Mouse (Mus musculus) lung, postnatal 0 days (tissue): Measurements from ENCODE around the gene Lysmd2. TPM values are rescaled to one million over a fixed set of nuclear protein-coding genes. Genes with fewer than 3 reads are reported as not detected.
A peak's percentile ranks its signal among the peaks of the same experiment; 100 is the strongest.

Experiments used
- ATAC-seq: fragments of 200-750 bp; cut with Nextera tagmentation; 2 replicates; pipeline ENCODE4 v1.8.0; 2017; ENCODE audit warnings: moderate library complexity
- DNase-seq: peaks from one replicate; pipeline ENCODE4 v3.0.0-alpha.2; 2016; ENCODE audit warnings: low spot score
- H3K27ac ChIP-seq: fragments of 300-500 bp; sonication (generic); 2 replicates; pipeline ENCODE4 v1.5.1; 2014; ENCODE audit warnings: antibody characterized with exemption, mild to moderate bottlenecking, low read length, mixed read lengths
- H3K27me3 ChIP-seq: fragments of 300-500 bp; sonication (generic); replicated peaks from 2 replicates; pipeline ENCODE4 v1.6.1; 2014; ENCODE audit warnings: low read length, mixed read lengths; ENCODE audit not compliant: insufficient read depth
- H3K36me3 ChIP-seq: fragments of 300-500 bp; sonication (generic); 2 replicates; pipeline ENCODE4 v1.6.1; 2014; ENCODE audit warnings: low read length, mixed read lengths; ENCODE audit not compliant: insufficient read depth
- H3K4me1 ChIP-seq: fragments of 300-500 bp; sonication (generic); 2 replicates; pipeline ENCODE4 v1.6.1; 2014; ENCODE audit warnings: antibody characterized with exemption, low read depth, low read length, mixed read lengths; ENCODE audit not compliant: insufficient read depth
- H3K4me2 ChIP-seq: fragments of 300-500 bp; sonication (generic); replicated peaks from 2 replicates; pipeline ENCODE4 v1.6.1; 2014; ENCODE audit warnings: low read depth, mild to moderate bottlenecking, low read length, moderate library complexity, mixed read lengths
- H3K4me3 ChIP-seq: fragments of 300-500 bp; sonication (generic); 2 replicates; pipeline ENCODE4 v1.5.1; 2014; ENCODE audit warnings: low read depth, low read length
- H3K9ac ChIP-seq: fragments of 300-500 bp; sonication (generic); replicated peaks from 2 replicates; pipeline ENCODE4 v1.6.1; 2014; ENCODE audit warnings: low read depth, mild to moderate bottlenecking
- H3K9me3 ChIP-seq: fragments of 300-500 bp; sonication (generic); 2 replicates; pipeline ENCODE4 v1.6.1; 2016; ENCODE audit warnings: low read length, mixed read lengths
- CTCF ChIP-seq: IDR thresholded peaks from 2 replicates; pipeline ENCODE4 v1.5.1; 2016; ENCODE audit warnings: antibody characterized with exemption, mild to moderate bottlenecking
- EP300 ChIP-seq: IDR thresholded peaks from 2 replicates; pipeline ENCODE4 v1.6.1; 2016; ENCODE audit warnings: antibody characterized with exemption, mild to moderate bottlenecking, control low read depth
- WGBS: fragments of 180-500 bp; shearing (Covaris S2); extraction: QIAGEN DNeasy Blood & Tissue Kit; methylation state at CpG from one replicate; pipeline ENCODE4 v1.1.7; 2014; 5-methylcytosine and 5-hydroxymethylcytosine counted together
- polyA plus RNA-seq: library from polyadenylated mRNA; unstranded; fragments of >200 nt; fragmentation: Nextera tagmentation; extraction: Ambion mirVana; gene quantifications from 2 replicates; pipeline ENCODE4 v1.2.1, GENCODE M21; 2015

Gene Lysmd2
- polyA plus RNA-seq, 1 experiment from 2014 or later: 29.9 TPM

GRCm38 (mm10) chr9:75683426-75684191 is 58.1 kb downstream of the Lysmd2 start, which contains the start of gene Scg3:
Scg3 (minus strand) TSS chr9:75684056.
- TF ChIP-seq CTCF (no peak), EP300 (no peak)
- Histone ChIP-seq H3K9ac (no peak within 1 kb of the TSS), H3K4me2 (peak within 1 kb of the TSS; percentile 33), H3K27me3 (no peaks in the 10 kb centered on the region), H3K36me3 (no peaks in the 10 kb centered on the region), H3K4me1 (no peaks in the 10 kb centered on the region), H3K4me3 (peak within 1 kb of the TSS; percentile 8; the same call in 1 of the 2 replicates), H3K9me3 (no peaks in the 10 kb centered on the region), H3K27ac (no peak within 1 kb of the TSS)
- 10% methylated on average over 42 of the region's 42 CpGs for WGBS
- DNase-seq (peak; percentile 85), ATAC-seq (peak; percentile 83)

GRCm38 (mm10) chr9:75684292-75684691 is 58.8 kb downstream of the Lysmd2 start:
- WGBS: 70% methylated on average over 4 of the region's 4 CpGs
- H3K27ac ChIP-seq: no peak overlapping the region
- H3K4me3 ChIP-seq: peak overlapping the region; percentile 8; the same call in 1 of the 2 replicates
- H3K9me3 ChIP-seq: no peaks in the 10 kb centered on the region
- no peak for ATAC-seq
- TF ChIP-seq CTCF (no peak), EP300 (no peak)
- peak overlapping the region; percentile 33 for H3K4me2 ChIP-seq
- no peak overlapping the region for H3K9ac ChIP-seq
- no peaks in the 10 kb centered on the region for H3K36me3 ChIP-seq
- H3K4me1 ChIP-seq: no peaks in the 10 kb centered on the region
- no peaks in the 10 kb centered on the region for H3K27me3 ChIP-seq
- no peak for DNase-seq

- Histone ChIP-seq H3K4me2 (no peak overlapping the region), H3K4me1 (no peaks in the 10 kb centered on the region), H3K36me3 (no peaks in the 10 kb centered on the region), H3K9me3 (no peaks in the 10 kb centered on the region), H3K27me3 (no peaks in the 10 kb centered on the region), H3K9ac (no peak overlapping the region), H3K27ac (no peak overlapping the region), H3K4me3 (no peak overlapping the region)
- ATAC-seq (no peak), DNase-seq (no peak)
- TF ChIP-seq EP300 (no peak), CTCF (no peak)
- WGBS: 66% methylated on average over 3 of the region's 3 CpGs
Observed at GRCm38 (mm10) chr9:75684772-75685171, 59.2 kb downstream of the Lysmd2 start.

Other genes starting within 250 kb of the Lysmd2 start
- gene Mapk6, start 215.7 kb upstream of the Lysmd2 start, polyA plus RNA-seq: 28.0 and 30.5 TPM in 2 replicates
- gene Leo1, start 184.2 kb upstream of the Lysmd2 start, polyA plus RNA-seq: 17.0 and 19.3 TPM in 2 replicates
- 183 and 213 TPM in 2 replicates for gene Tmod3, start 66.1 kb upstream of the Lysmd2 start, polyA plus RNA-seq
- gene Tmod2, start 14.4 kb upstream of the Lysmd2 start, polyA plus RNA-seq: 10.6 and 11.3 TPM in 2 replicates
- gene Scg3, start 58.3 kb downstream of the Lysmd2 start, polyA plus RNA-seq: 0.42 and 0.56 TPM in 2 replicates
- 14.7 and 18.0 TPM in 2 replicates for gene Bmp5, start 149.6 kb downstream of the Lysmd2 start, polyA plus RNA-seq